Mouse (Mus musculus) ES-Bruce4 (cell line): ENCODE results near the gene Dclre1b. TPM values are rescaled to one million over a fixed set of nuclear protein-coding genes. Genes with fewer than 3 reads are reported as not detected.

Source experiments
- H3K27ac ChIP-seq: 2 replicates; pipeline ENCODE4 v1.5.1; 2012; ENCODE audit warnings: low read length, inconsistent platforms; ENCODE audit not compliant: insufficient read depth
- H3K27me3 ChIP-seq: 2 replicates; pipeline ENCODE4 v1.6.1; 2012; ENCODE audit warnings: mild to moderate bottlenecking, low read length, inconsistent platforms; ENCODE audit not compliant: control insufficient read depth, poor library complexity, insufficient read depth, severe bottlenecking
- H3K36me3 ChIP-seq: 2 replicates; pipeline ENCODE4 v1.6.1; 2012; ENCODE audit warnings: inconsistent platforms, mild to moderate bottlenecking, low read length, moderate library complexity; ENCODE audit not compliant: control insufficient read depth, poor library complexity, insufficient read depth, severe bottlenecking
- H3K4me1 ChIP-seq: one replicate; pipeline ENCODE4 v1.8.1; 2011; ENCODE audit warnings: low read length; ENCODE audit not compliant: control insufficient read depth, insufficient read depth
- H3K4me3 ChIP-seq: 2 replicates; pipeline ENCODE4 v1.5.1; 2011; ENCODE audit warnings: low read depth, mild to moderate bottlenecking, low read length
- H3K9ac ChIP-seq: 2 replicates; pipeline ENCODE4 v1.6.1; 2012; ENCODE audit warnings: low read depth, mild to moderate bottlenecking, inconsistent platforms; ENCODE audit not compliant: poor library complexity, severe bottlenecking
- H3K9me3 ChIP-seq: replicated peaks from 2 replicates; pipeline ENCODE4 v1.6.1; 2012; ENCODE audit warnings: mild to moderate bottlenecking, low read length, inconsistent platforms; ENCODE audit not compliant: control insufficient read depth, poor library complexity, insufficient read depth, severe bottlenecking
- CTCF ChIP-seq: IDR thresholded peaks from one replicate; pipeline ENCODE4 v1.8.1; 2011; ENCODE audit warnings: low read depth, low read length
- EP300 ChIP-seq: IDR thresholded peaks from 2 replicates; pipeline ENCODE4 v1.6.1; 2011; ENCODE audit warnings: low read depth, low read length; ENCODE audit not compliant: insufficient read depth
- POLR2A ChIP-seq: IDR thresholded peaks from one replicate; pipeline ENCODE4 v1.8.1; 2011; ENCODE audit warnings: low read length; ENCODE audit not compliant: insufficient read depth
- polyA plus RNA-seq: library from polyadenylated mRNA; stranded (reverse); fragments of >200 nt; gene quantifications from 2 replicates; pipeline ENCODE4 v1.2.4, GENCODE M21; 2011; ENCODE audit warnings: low read depth; ENCODE audit not compliant: missing spikeins, insufficient read depth, insufficient read length

Dclre1b gene
- polyA plus RNA-seq, 1 experiment, result 9.3 TPM

DNA sequence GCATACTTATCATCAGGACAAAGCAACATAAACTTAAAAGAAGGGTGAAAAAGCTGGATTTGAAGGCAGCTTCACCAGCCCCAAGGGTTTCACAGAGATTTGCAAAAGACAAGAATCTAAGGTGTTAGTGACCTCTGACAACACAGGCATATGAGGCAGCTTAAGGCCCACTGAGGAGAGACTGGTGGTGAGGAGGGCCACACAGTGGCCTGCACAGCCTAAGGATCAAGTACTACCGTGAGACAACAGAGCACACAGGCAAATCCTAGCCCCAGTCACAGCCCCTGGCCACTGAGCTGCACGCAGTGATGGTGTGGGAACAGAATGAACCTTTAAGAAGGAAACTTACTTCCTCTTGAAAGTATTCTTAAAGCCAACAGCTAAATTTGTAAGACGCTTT is 35.7 kb downstream of the Dclre1b start:
- Histone ChIP-seq H3K36me3 (peaks cover 17% of the 10 kb centered on the region), H3K4me3 (no peak overlapping the region), H3K4me1 (peaks cover 6% of the 10 kb centered on the region), H3K9ac (no peak overlapping the region), H3K27me3 (no peaks in the 10 kb centered on the region), H3K27ac (no peak overlapping the region), H3K9me3 (no peaks in the 10 kb centered on the region)
- TF ChIP-seq POLR2A (no peak), CTCF (no peak), EP300 (no peak)

DNA sequence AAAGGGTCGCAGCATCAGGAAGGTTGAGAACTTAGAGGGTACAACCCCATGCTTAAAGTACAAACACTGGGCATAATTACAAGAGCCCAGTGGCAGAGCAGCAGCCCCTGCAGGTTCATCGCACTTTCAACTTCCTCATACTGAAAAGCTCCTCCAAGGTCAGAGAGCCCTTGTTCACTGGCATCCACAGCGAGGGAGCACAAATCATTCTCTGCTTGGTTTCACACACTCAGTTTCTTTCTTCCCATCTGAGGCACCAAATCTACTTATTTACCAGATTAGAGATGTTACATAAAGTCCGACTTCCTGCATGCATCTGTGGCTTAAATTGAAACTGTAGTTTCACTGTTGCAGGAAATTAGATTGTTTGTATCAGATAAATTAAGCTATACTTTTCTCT is 36.4 kb downstream of the Dclre1b start:
- TF ChIP-seq EP300, result no peak
- no peak for TF ChIP-seq CTCF
- no peak for TF ChIP-seq POLR2A
- Histone ChIP-seq H3K9me3 (no peaks in the 10 kb centered on the region), H3K4me3 (no peak overlapping the region), H3K9ac (no peak overlapping the region), H3K27me3 (no peaks in the 10 kb centered on the region), H3K27ac (no peak overlapping the region), H3K36me3 (peaks cover 16% of the 10 kb centered on the region), H3K4me1 (peaks cover 6% of the 10 kb centered on the region)

DNA sequence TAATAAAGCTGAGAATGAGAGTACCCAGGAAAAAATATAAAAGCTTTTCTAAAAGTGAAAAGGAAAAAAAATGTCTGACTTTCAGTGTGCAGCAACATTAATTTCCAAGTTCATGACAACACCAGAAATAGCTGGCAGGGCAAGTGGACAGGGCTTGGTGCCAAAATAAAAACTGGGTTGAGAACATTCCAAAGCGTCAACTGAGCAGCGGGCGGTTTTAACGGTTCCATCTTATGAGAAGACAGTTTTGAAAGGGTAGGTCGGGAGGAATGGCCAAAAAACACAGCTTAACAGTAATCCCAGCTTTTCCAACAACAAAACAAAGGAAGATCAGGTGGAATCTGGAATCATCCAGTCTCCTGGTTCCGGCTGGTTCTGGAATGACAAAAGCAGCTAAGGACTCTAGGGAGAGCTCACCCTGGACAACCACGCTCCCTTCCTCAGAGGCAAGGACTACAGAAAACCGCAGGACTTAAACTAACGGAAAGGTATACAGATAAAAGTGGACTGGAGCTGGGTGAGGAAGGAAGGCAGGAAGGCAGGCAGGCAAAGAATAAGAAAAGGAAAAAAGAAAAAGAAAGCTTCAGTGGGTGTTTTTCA is 37.6 kb downstream of the Dclre1b start:
- Histone ChIP-seq H3K27ac (peak overlapping the region; percentile 83), H3K9ac (no peak overlapping the region), H3K4me3 (no peak overlapping the region), H3K27me3 (no peaks in the 10 kb centered on the region), H3K4me1 (peaks cover 7% of the 10 kb centered on the region), H3K9me3 (no peaks in the 10 kb centered on the region), H3K36me3 (peaks cover 7% of the 10 kb centered on the region)
- peak; percentile 67 for TF ChIP-seq EP300
- no peak for TF ChIP-seq POLR2A
- TF ChIP-seq CTCF, result no peak

DNA sequence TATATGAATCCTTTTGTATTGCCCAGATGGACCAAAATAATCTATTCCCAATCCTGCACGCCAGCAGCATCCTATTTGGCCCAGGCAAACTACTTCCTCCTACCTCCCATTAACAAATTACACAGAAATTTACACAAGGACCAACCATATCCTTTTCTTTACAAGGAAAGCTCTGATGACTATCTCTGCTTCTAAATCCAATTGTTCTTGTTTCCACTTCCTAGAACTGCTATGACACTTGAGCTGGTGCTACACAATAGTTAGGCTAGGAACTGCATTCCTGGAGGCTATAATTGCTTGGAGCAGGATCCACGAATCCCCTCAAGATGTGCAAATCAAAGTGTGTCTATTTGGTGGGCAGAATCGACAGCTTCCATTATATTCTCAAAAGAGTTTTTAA is 42.5 kb downstream of the Dclre1b start:
- Histone ChIP-seq H3K27me3 (no peaks in the 10 kb centered on the region), H3K27ac (no peak overlapping the region), H3K9me3 (no peaks in the 10 kb centered on the region), H3K9ac (no peak overlapping the region), H3K4me3 (no peak overlapping the region), H3K4me1 (peaks cover 8% of the 10 kb centered on the region), H3K36me3 (peaks cover 16% of the 10 kb centered on the region)
- no peak for TF ChIP-seq POLR2A
- no peak for TF ChIP-seq EP300
- TF ChIP-seq CTCF, result no peak

DNA sequence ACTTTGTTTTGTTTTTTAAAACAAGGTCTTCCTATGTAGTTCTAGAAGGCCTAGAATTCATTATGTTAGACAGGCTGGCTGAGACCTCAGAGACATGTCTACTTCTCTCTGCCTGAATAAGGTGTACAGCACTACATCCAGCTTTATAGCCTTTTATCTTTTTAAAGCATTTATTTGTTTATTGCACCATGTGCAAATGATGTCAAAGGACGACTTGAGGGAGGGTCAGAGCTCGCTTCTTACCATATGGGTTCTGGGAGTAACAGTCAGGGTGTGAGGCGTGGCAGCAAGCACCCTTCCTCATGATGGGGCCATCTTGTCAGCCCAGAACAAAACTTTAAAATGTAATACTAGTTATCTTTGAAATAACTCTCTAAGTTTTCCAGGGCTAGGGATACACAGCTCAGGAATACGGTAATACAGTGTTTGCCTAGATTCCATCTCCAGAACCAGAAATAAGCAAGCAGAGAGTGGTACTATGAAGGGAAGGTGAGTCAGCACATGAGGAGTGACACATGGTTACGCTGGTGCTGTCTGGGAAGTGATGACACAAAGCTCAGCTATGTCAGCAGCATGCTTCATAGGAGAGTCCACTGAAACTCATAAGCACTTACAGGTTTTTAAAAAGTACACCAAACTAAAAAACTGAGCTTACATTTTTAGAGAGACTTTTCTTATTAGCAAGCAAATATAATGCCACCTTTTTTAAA is 49.8 kb downstream of the Dclre1b start:
- Histone ChIP-seq H3K27ac (no peak overlapping the region), H3K4me3 (no peak overlapping the region), H3K9ac (no peak overlapping the region), H3K27me3 (no peaks in the 10 kb centered on the region), H3K9me3 (no peaks in the 10 kb centered on the region), H3K36me3 (peaks cover 25% of the 10 kb centered on the region), H3K4me1 (peaks cover 2% of the 10 kb centered on the region)
- TF ChIP-seq EP300 (no peak), POLR2A (no peak), CTCF (no peak)

DNA sequence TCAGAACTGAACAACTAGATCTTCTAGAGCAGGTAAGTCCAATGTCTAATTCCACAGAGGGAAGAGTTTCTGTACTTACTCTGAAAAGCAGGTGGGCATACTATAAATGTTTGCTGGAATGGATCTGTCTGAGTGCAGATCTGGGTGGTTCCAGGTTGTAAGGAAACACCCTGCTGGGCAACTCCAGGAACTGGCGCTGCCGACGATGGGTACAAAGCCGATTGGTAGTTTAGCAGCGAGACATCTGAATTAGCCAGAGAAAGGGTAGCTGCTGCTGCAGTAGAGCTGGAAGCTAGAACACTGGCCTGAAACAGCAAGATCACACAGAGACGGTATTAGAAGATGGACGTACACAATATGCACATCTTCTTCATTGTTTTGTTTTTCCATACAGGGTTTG is 50.8 kb downstream of the Dclre1b start:
- Histone ChIP-seq H3K27ac (no peak overlapping the region), H3K9ac (no peak overlapping the region), H3K36me3 (peaks cover 25% of the 10 kb centered on the region), H3K9me3 (no peaks in the 10 kb centered on the region), H3K4me3 (no peak overlapping the region), H3K27me3 (no peaks in the 10 kb centered on the region), H3K4me1 (peaks cover 2% of the 10 kb centered on the region)
- TF ChIP-seq POLR2A (no peak), EP300 (no peak), CTCF (no peak)
